Mouse (Mus musculus) pancreas, adult 10 weeks (tissue): ENCODE results near the gene Il1r1. TPM values are rescaled to one million over a fixed set of nuclear protein-coding genes. Genes with fewer than 3 reads are reported as not detected.

Source experiments
- polyA plus RNA-seq: library from polyadenylated mRNA; stranded (reverse); fragments of 350-450 nt; fragmentation: Illumina TruSeq; extraction: RNeasy Lipid Tissue Mini Kit (QIAGEN cat#74804); gene quantifications from one replicate; pipeline ENCODE4 v1.2.3, GENCODE M21; 2015; ENCODE audit warnings: low read depth, low replicate concordance; ENCODE audit not compliant: insufficient read depth

Gene Il1r1
- polyA plus RNA-seq = 13.3 TPM

GRCm38 (mm10) chr1:40224539-40225284, at the start of gene Il1r1:
Gene Il1r1, plus strand, starts transcription at chr1:40225080.

GRCm38 (mm10) chr1:40324457-40324856, 99.6 kb downstream of the Il1r1 start, which contains the start of gene Il1rl2:
Gene Il1rl2, plus strand, starts transcription at chr1:40324610.

Other genes with a start within 250 kb of the Il1r1 start
- gene Il1r2, start 151.0 kb upstream of the Il1r1 start, polyA plus RNA-seq = not detected
- gene Il1rl2, start 99.5 kb downstream of the Il1r1 start, polyA plus RNA-seq = 0.39 TPM
- gene Il1rl1, start 204.5 kb downstream of the Il1r1 start, polyA plus RNA-seq = 0.50 TPM
- gene Il18r1, start 240.5 kb downstream of the Il1r1 start, polyA plus RNA-seq = 1.9 TPM